Mouse (Mus musculus): ENCODE results near the gene Mmd2.

- TF ChIP-seq EP300 (IDR thresholded peaks at IDR 0.05; ENCODE audit: insufficient read depth, low read depth, low read length) (no peak), CTCF (IDR thresholded peaks at IDR 0.05) (no peak)
Observed at GRCm38 (mm10) chr5:142640088-142640487, 31.5 kb upstream of the Mmd2 start.
